Mouse (Mus musculus): ENCODE measurements at regions not wholly inside any gene's neighbourhood (a gene's known extent, or its start where the extent isn't known, plus 50 kb on each side); places are given as distances from the start of the nearest gene placed in this dataset.

DNA sequence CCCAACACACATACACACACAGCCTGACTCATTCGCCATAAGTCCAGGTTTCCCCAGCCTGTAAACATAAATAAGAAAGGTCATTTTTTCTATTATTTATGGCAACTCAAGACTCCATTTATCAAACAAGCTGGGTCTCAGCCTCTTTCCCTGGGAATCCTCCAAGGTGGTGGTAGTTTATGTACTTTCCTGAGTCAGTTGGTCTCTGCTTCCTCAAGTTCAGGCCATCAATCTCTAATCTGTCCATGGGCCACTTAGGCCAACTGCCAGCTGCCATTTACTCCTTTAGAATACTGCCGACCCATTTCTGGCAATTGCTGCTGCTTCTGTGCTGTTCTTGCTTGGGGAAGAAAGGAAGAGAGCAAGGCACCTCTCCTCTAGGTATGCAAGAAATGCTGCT is 241.3 kb downstream of the Mreg start:
- no peak for ATAC-seq
- no peak overlapping the region for H3K4me2 ChIP-seq (replicated peaks; ENCODE audit: low read depth)
- H3K27ac ChIP-seq (ENCODE audit: low read depth, low read length), result no peak overlapping the region
- no peaks in the 10 kb centered on the region for H3K4me1 ChIP-seq (replicated peaks; ENCODE audit: control insufficient read depth, insufficient read depth, low read length)
- H3K36me3 ChIP-seq (ENCODE audit: control insufficient read depth, insufficient read depth), result no peaks in the 10 kb centered on the region
- H3K9me3 ChIP-seq (ENCODE audit: control insufficient read depth), result no peaks in the 10 kb centered on the region
- 72% methylated on average over 2 of the region's 2 CpGs for WGBS
- H3K4me3 ChIP-seq (ENCODE audit: low read depth, low read length), result no peak overlapping the region
- TF ChIP-seq CTCF (IDR thresholded peaks at IDR 0.05; ENCODE audit: low read depth), result no peak
- H3K9ac ChIP-seq (ENCODE audit: low read depth, low read length), result no peak overlapping the region
- no peaks in the 10 kb centered on the region for H3K27me3 ChIP-seq (replicated peaks; ENCODE audit: control insufficient read depth, insufficient read depth, low read length)

GRCm38 (mm10) chr1:71967574-71968104 is 244.5 kb downstream of the Mreg start:
- ATAC-seq, result no peak
- Histone ChIP-seq H3K27me3 (replicated peaks; ENCODE audit: control insufficient read depth, insufficient read depth, low read length) (no peaks in the 10 kb centered on the region), H3K36me3 (ENCODE audit: control insufficient read depth, insufficient read depth) (no peaks in the 10 kb centered on the region), H3K4me2 (replicated peaks; ENCODE audit: low read depth) (no peak overlapping the region), H3K9me3 (ENCODE audit: control insufficient read depth) (no peaks in the 10 kb centered on the region), H3K4me1 (replicated peaks; ENCODE audit: control insufficient read depth, insufficient read depth, low read length) (no peaks in the 10 kb centered on the region), H3K9ac (ENCODE audit: low read depth, low read length) (no peak overlapping the region), H3K4me3 (ENCODE audit: low read depth, low read length) (no peak overlapping the region), H3K27ac (ENCODE audit: low read depth, low read length) (no peak overlapping the region)
- TF ChIP-seq CTCF (IDR thresholded peaks at IDR 0.05; ENCODE audit: low read depth), result no peak
- 87% methylated on average over 6 of the region's 6 CpGs for WGBS

- no peaks in the 10 kb centered on the region for H3K4me1 ChIP-seq (replicated peaks; ENCODE audit: control insufficient read depth, insufficient read depth, low read length)
- no peak overlapping the region for H3K9ac ChIP-seq (ENCODE audit: low read depth, low read length)
- TF ChIP-seq CTCF (IDR thresholded peaks at IDR 0.05; ENCODE audit: low read depth), result no peak
- ATAC-seq, result no peak
- H3K4me2 ChIP-seq (replicated peaks; ENCODE audit: low read depth), result no peak overlapping the region
- no peak overlapping the region for H3K4me3 ChIP-seq (ENCODE audit: low read depth, low read length)
- no peaks in the 10 kb centered on the region for H3K36me3 ChIP-seq (ENCODE audit: control insufficient read depth, insufficient read depth)
- H3K9me3 ChIP-seq (ENCODE audit: control insufficient read depth), result no peaks in the 10 kb centered on the region
- H3K27me3 ChIP-seq (replicated peaks; ENCODE audit: control insufficient read depth, insufficient read depth, low read length), result no peaks in the 10 kb centered on the region
- WGBS, result 85% methylated on average over 4 of the region's 4 CpGs
- no peak overlapping the region for H3K27ac ChIP-seq (ENCODE audit: low read depth, low read length)
Measured at GRCm38 (mm10) chr1:71964450-71965126, 247.5 kb downstream of the Mreg start.

DNA sequence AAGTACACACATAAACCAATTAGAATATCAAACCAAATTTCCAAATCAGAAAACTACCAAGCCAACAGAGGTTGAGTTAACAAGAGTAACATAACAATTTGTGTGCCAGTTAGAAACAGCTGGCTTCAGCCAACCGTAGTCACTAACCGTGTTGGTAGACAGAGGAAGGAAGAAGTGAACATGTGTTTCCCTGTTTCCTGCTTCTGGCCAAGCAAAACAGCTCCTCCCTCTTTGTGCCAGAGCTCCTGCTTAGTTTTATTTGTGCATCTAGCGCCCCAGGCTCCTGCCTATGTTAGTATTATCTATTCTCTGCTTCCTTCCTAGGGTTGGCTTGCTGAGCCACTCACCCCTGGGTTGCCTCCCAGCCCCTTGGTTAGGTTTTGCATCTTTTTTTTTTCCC is 255.2 kb downstream of the Mreg start:
- ATAC-seq, result no peak
- Histone ChIP-seq H3K9ac (ENCODE audit: low read depth, low read length) (no peak overlapping the region), H3K27me3 (replicated peaks; ENCODE audit: control insufficient read depth, insufficient read depth, low read length) (no peaks in the 10 kb centered on the region), H3K4me2 (replicated peaks; ENCODE audit: low read depth) (no peak overlapping the region), H3K27ac (ENCODE audit: low read depth, low read length) (no peak overlapping the region), H3K9me3 (ENCODE audit: control insufficient read depth) (no peaks in the 10 kb centered on the region), H3K4me3 (ENCODE audit: low read depth, low read length) (no peak overlapping the region), H3K36me3 (ENCODE audit: control insufficient read depth, insufficient read depth) (no peaks in the 10 kb centered on the region), H3K4me1 (replicated peaks; ENCODE audit: control insufficient read depth, insufficient read depth, low read length) (0 out of 2 replicates have a peak, but pooled peaks cover 3% of the 10 kb centered on the region)
- no peak for TF ChIP-seq CTCF (IDR thresholded peaks at IDR 0.05; ENCODE audit: low read depth)
- 69% methylated on average over 3 of the region's 3 CpGs for WGBS

DNA sequence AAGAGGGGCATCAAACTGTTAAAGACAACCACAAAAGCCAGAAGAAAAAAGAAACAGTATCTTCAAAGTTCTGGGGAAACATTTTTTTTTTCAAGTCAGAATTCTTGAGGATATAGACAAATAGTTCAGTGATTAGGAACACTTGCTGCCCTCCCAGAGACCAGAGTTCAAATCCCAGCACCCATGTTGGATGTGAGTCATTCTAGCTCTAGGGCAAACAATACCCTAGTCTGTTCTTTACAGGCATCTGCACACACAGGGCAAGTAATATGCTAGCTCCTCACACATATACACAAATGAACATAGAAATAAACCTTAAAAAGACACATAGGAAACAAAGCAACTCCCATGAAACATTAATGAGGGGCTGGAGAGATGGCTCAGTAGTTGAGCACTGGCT is 256.8 kb downstream of the Mreg start:
- Histone ChIP-seq H3K27me3 (replicated peaks; ENCODE audit: control insufficient read depth, insufficient read depth, low read length) (no peaks in the 10 kb centered on the region), H3K36me3 (ENCODE audit: control insufficient read depth, insufficient read depth) (no peaks in the 10 kb centered on the region), H3K9ac (ENCODE audit: low read depth, low read length) (no peak overlapping the region), H3K27ac (ENCODE audit: low read depth, low read length) (no peak overlapping the region), H3K4me2 (replicated peaks; ENCODE audit: low read depth) (no peak overlapping the region), H3K9me3 (ENCODE audit: control insufficient read depth) (no peaks in the 10 kb centered on the region), H3K4me1 (replicated peaks; ENCODE audit: control insufficient read depth, insufficient read depth, low read length) (0 out of 2 replicates have a peak, but pooled peaks cover 3% of the 10 kb centered on the region), H3K4me3 (ENCODE audit: low read depth, low read length) (no peak overlapping the region)
- no peak for ATAC-seq
- no peak for TF ChIP-seq CTCF (IDR thresholded peaks at IDR 0.05; ENCODE audit: low read depth)

DNA sequence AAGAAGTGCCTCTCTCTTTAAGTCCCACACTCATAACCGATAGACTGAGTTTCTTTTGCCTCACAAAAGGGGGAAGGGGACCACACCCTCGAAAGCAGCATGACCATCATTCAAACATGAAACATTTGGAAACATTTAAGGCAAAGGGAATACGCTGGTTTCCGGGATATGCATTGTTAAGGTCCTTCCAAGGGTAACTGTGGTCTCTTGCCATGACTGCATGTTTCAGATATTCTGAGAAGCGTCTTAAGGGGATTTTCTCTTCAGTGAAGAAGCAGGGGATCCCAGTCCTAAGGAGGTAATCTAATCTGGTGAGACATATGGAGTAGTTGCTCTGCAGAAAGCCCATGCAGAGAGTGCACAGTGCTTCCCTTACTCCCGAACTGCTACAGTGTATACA is 258.8 kb downstream of the Mreg start:
- Histone ChIP-seq H3K4me2 (replicated peaks; ENCODE audit: low read depth) (no peak overlapping the region), H3K27ac (ENCODE audit: low read depth, low read length) (no peak overlapping the region), H3K4me3 (ENCODE audit: low read depth, low read length) (no peak overlapping the region), H3K4me1 (replicated peaks; ENCODE audit: control insufficient read depth, insufficient read depth, low read length) (0 out of 2 replicates have a peak, but pooled peaks cover 3% of the 10 kb centered on the region), H3K9ac (ENCODE audit: low read depth, low read length) (no peak overlapping the region), H3K27me3 (replicated peaks; ENCODE audit: control insufficient read depth, insufficient read depth, low read length) (no peaks in the 10 kb centered on the region), H3K36me3 (ENCODE audit: control insufficient read depth, insufficient read depth) (no peaks in the 10 kb centered on the region), H3K9me3 (ENCODE audit: control insufficient read depth) (no peaks in the 10 kb centered on the region)
- ATAC-seq, result no peak
- TF ChIP-seq CTCF (IDR thresholded peaks at IDR 0.05; ENCODE audit: low read depth), result no peak
- WGBS, result 69% methylated on average over 6 of the region's 6 CpGs
